Mouse (Mus musculus) hematopoietic stem cell, adult 5-6 weeks (primary cell): Measurements from ENCODE around the gene Sult5a1. TPM values are rescaled to one million over a fixed set of nuclear protein-coding genes. Genes with fewer than 3 reads are reported as not detected.
A peak's percentile ranks its signal among the peaks of the same experiment; 100 is the strongest.
"Not testable (repeated sequence)": the region's sequence is repeated elsewhere in the genome, so short reads cannot be mapped to it uniquely, and the experiment has no call there.

Experiments
- ATAC-seq, 2 experiments: fragments of 125-278 bp in 1 of 2; replicated peaks in 1 of 2; 2 replicates each; pipeline ENCODE4 v1.8.0; 2016 to 2017; ENCODE audit warnings: inconsistent platforms in 2 of 2, mild to moderate bottlenecking in 2 of 2, moderate number of reproducible peaks in 2 of 2, low read depth in 1 of 2, moderate TSS enrichment in 1 of 2; ENCODE audit not compliant: low FRiP score in 2 of 2, poor library complexity in 2 of 2, severe bottlenecking in 2 of 2, insufficient read depth in 1 of 2, low TSS enrichment in 1 of 2
- total RNA-seq: library from RNA; stranded (forward); fragments of 172-1452, 232-1000 nt; gene quantifications from 2 replicates; pipeline ENCODE4 v1.2.3, GENCODE M21; 2017

The Sult5a1 gene
- total RNA-seq: not detected in 2 replicates

DNA sequence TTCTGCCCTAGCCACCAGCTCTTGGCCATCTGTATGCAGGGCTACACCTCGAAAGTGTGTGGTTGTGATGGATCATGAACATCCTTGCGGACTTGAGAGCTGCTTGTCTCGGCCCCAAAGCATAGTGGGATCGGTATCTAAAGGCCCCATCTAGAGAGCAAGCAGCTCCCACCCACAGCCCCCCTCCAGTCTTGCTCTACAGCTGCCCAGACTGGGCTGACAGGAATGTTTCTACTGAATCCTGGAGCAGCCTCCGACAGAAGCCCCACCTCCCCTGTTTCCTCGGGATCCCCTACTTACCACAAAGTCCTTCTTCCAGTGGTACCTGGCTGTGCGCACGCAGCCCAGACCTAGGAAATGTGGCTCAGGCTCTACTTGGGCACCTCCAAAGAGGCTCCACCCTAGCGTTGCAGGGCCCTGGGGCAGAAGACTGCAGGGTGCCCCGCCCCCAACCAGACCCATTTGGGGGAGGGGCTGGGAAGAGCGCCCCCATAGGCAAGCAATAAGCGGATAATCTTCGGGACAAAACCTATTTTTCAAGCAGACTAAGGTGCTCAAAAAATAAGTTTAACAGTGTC, at the start of gene Sult5a1:
Gene Sult5a1, minus strand, starts transcription at position 428 of the 578 bp plus-strand sequence.
- no peak for ATAC-seq

DNA sequence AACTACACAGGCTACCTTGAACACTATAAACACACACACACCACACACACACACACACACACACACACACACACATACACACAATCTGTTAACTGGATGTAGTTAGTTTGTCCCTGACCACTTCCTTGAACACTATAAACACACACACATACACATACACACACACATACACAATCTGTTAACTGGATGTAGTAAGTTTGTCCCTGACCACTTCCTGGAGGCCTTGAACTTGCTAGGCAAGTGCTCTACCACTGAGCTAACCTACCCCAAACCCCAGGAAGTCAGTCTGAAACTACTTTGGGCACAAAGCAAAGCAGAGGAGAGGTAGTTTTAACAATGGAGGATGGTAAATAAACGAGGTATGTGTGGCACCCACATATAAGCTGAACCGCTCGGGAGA, 45.5 kb upstream of the Sult5a1 start:
- no peak for ATAC-seq

DNA sequence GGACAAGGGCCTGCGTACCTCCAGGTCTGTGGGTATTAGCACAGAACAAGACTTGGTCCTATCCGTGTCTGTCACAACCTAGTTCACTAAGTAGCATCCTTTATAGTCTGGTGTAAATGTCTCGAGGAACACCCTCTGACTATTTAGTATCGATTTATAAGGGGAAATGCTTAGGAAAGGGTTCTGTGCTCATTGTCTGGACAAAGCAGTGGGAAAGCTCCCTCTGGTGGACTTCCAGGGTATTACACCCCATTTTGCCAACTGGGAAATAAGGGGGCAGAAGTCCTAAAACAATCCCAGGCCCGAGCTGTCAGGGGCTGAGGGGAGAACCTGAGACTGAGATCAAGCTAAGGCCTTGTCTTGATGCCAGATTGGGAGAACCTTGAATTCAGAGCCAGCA, 44.2 kb upstream of the Sult5a1 start:
- peak; percentile 46 to 61; a peak in 1 of 4 replicates for ATAC-seq

DNA sequence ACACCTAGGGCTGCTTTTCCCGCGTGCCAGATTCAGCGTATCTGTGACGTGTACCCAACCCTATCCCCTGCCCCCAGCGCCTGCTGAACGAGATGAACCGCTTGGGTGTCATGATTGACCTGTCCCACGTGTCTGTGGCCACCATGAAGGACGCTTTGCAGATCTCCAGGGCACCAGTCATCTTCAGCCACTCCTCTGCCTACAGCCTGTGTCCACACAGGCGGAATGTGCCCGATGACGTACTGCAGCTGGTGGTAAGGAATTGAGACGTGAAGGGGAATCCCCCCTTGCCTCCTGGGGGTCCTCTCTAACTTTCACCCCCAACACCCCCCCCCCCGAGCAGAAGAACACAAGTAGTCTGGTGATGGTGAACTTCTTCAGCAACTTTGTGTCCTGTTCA, 41.7 kb upstream of the Sult5a1 start:
- ATAC-seq: no peak

DNA sequence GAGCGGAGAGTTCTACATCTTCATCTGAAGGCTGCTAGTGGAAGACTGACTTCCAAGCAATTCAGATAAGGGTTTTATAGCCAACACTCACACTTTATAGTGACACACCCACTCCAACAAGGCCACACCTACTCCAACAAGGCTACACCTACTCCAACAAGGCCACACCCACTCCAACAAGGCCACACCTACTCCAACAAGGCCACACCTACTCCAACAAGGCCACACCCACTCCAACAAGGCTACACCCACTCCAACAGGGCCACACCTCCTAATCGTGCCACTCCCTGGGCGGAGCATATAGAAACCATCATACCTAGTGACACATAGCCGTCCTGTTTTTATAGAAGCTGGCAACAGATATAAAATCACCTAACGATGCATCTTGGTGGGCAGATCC, 38.9 kb upstream of the Sult5a1 start:
- ATAC-seq: not testable (repeated sequence)

DNA sequence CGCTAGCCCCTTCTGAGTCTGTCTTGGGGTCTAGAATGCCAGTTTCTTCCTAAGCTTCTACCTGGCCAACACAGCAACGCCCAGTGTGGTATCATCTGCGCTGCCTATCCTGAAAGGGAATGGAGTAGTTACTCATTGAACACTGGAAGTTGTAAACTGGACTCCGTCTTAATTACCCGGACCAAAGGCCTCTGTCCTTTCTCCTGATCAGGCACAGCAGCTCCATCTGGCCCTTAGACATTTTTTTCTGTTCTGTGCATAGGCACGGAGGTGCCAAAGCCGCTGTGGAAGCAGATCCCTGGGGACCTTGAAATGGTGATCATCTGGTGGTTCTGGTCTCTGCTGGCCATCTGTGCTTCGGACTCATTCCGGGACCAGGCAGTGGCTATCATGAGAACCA, 35.7 kb upstream of the Sult5a1 start:
- no peak for ATAC-seq

DNA sequence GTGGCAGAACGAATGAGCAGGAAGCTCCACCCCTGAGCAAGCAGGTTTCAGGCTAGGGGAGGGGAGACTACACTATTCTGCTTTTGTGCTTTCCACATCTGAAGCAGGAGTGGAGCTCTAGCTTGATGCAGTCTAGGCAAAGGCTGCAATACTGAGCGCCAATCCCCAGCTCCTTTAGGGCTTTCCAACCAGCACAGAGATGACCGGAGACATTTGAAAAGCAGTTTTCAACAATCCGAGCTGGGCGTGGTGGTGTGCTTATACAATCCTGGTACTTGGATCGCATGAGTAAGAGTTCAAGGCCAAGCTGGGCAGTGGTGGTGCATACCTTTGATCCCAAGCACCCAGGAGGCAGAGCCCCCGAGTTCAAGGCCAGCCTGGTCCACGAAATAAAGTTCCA, 33.8 kb upstream of the Sult5a1 start:
- 0 out of 4 replicates have a peak, but pooled peaks of 1 of the 2 experiments have one; percentile 12 for ATAC-seq

DNA sequence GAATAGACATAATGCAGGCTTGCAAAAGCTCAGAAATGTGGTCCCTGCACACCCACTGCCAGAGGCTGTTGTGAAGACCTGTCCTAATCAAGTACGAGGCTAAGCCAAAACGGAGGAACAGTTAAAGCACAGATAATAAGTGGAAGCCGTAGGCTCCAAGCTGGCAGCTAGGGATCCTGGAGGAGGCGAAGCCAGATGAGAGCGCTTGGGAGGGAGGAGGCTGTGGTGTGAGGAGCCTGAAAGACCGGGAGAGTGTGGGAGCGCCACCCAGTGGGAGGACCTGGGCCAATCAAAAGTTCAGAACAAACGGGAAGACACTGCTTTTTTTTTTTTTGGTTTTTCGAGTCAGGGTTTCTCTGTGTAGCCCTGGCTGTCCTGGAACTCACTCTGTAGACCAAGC, 32.6 kb upstream of the Sult5a1 start:
- peak in 1 of 2 experiments; percentile 70; a peak in 2 of 4 replicates for ATAC-seq

DNA sequence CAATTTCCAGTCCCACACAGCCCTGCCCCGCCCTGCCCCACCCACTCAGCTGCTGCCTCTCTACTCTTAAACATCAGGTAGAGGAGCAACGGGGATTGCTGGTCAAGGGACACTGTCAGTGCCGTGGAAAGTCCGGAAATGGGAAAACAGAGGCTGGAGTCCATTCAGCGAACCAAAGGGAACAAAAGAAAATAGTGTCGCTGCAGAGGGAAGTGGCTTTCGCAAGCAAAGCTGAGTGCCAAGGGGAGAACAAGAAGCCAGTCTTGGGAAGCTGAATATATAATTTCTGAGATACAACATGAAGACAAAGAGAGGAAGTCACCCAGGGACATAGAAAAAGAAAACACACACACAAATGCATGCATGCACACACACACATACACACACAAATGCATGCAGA, 30.7 kb upstream of the Sult5a1 start:
- no peak for ATAC-seq

DNA sequence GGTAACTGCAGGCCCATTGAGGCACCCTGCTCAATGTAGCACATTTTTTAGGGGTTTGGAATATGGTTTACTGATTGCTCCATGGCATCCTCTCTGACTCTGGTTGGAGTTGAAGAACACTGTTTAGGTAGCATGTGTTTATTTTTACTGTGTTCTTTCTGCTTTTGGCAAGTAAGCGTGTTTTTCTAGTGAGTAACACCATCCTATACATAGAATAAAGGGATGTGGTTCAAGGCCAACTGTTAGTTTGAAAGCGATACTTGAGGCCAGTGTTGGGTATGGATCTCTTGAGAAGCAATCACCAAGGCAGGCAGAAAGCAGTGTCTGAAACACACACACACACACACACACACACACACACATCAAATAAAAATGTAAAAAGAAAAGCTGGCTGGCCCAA, 29.9 kb upstream of the Sult5a1 start:
- ATAC-seq: no peak

DNA sequence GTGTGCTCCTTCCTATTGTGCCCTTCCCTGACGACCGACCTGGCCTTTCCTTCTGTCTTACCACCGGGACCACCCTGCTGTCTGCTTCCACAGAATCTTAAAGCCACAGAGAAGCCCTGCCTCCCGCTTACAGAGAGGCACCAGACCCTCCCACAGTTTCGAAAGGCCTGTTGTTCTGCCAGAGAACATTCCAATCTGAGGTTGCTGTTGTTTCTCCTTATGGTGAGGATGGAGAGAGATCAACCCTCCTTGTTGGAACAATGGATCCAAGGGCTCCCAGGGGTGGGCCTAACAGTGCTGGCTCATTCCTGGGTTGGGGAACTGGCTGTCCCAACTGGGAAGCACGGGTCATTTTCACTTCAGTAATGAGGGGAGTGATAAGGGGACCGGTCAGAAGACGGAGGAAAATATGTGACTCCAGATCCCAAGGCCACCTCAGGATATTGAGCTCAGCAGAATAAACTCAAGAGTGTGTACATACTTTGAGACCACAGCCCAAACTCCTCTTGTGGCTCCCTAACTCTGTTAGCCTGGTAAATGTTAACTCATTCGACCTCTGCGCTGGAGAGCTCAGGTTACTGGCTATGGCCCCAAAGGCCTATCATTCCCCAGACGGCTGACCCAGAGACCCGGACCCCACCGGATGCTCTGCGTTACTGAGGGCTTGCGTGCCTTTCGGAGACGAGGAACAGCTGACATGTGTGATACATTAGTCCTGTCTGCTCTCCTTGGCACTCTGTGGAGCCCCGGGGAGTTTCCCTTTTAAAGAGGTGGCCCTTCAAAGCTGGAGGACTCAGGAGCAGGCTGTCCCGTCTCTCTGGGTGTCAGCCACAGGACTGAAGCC, 27.7 kb upstream of the Sult5a1 start, which contains the start of gene Dpep1:
Gene Dpep1, plus strand, starts transcription at position 677 of the 844 bp plus-strand sequence.
- ATAC-seq: no peak

DNA sequence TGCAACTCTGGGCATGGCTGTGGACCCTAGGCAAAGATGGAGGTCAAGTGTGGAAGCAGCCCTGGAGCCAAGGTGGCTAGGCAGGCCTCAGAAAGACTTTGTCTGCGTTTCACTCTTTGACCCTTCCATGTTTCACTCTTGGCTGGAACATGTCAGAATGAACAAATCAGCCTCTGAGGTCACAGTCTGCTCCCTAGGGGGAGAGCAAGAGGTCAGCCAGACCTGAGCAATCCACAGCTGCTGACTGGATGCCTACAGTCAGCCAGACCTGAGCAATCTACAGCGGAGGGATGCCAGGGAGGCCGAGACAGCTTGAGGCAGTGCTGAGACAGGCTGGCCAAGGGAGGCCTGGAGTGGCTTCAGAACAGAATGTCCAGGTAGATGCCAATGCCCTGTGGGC, 23.3 kb upstream of the Sult5a1 start:
- ATAC-seq: no peak

DNA sequence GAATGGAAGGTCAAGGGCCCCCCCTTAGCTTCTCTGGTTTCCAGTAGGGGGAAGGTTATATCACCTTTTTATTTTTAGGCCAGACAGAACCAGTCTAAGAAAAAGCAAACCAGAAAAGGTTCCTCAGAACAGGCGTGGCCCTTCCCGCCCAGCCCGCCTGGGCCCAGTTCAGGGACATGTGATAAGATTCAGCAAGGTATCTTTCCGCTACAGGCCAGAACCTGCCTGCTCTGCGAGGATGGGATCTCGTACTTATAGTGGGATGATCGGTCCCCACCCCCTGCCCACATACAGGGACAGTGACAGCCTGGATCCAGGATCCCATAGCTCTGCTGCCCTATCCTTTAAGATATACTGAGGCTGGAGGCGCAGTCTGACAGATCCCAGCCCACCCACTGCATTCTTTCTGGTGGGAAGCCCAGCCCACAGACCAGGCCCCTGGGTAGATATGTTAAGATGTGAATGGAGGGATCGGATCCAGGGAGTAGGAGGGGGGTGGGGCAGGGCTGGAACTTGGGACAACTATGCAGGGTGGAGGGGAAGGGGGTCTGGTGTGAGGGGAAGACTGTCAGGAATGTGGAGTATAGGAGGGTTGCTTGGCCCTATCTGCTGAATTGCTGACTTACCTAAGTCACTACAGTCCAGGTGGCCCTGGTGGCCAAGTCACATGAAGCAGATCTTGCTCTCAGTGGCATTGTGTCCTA, 1.9 kb downstream of the Sult5a1 start:
- no peak for ATAC-seq

DNA sequence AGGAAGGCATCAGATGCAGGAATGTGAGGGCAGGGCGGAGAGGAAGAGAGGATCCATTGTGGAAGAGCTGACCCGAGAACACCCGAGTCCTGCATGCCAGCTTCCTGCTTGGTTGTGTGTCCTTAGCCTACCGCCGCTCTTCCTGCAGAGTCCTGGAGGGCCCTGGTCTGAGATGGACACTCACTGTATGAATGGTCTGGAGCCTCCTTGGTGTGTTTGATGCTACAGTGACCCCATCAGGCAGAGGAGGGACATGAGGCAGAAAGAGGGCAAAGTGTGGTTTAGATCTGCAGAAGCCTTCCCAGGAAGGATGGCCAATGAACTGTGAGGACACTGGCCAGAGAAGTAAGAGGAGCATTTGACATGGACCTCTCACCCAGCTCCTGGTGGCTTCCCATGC, 2.9 kb downstream of the Sult5a1 start:
- ATAC-seq: no peak

DNA sequence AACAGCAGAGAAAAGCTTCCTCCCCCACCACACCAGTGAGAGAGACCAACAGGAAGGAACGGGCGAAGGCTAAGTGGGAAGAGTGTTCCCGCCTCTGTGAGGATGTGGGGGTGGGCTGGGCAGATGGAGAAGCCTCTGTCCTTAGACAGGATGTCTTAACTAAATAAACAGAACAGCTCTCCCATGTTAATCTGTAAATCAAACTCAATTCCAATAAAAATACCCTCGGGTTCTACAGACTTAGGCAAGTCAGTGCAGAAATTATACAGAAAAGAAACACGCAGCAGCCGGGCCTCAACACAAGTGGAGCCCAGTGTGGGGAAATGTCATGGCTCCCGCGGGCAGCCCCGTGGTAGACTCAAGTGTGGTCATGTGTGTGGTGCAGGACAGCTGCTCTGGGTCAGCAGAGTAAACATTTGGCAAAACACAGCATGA, 7.4 kb downstream of the Sult5a1 start:
- no peak for ATAC-seq

DNA sequence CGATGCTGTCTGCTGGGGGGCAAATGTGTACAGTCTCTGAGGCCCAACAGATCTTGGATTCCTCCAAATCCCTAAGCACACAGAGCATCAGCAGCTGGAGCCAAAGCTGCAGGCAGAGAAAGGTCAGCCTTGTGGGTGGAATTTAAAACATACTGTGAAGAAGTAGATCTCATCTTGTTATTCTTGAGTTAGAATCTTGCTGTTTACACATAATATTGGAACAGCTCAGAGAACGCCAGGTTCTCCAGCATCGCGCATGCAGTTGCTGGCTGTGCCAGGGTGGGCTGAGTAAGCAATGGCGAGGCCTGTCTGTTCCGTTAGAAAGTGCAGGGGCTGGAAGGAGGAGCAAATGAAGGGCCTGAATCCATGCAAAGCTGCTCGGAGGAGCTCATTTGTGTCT, 11.7 kb downstream of the Sult5a1 start:
- ATAC-seq: no peak

DNA sequence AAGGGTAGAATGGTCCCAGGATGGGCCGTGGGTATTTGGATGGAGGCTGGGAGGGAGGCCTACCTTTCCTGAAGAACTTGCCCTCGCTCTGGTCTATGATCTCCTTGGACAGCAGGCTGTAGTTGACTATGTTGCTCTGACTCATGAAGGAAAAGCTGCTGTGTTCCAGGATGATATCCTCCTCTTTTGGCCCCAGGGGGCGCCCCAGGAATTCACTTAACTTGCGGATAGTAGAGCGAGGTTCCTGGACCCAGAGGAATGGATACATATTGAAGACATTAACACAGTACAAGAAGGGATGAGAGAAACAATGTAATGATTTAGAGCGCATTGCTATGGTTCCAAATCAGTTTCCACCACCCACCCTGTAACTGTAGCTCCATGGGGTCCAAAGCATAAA, 12.8 kb downstream of the Sult5a1 start:
- ATAC-seq: no peak
